Mouse (Mus musculus) heart, postnatal 0 days (tissue): ENCODE data around the gene Opa3.

Source experiments
- CTCF ChIP-seq: IDR thresholded peaks from 2 replicates; pipeline ENCODE4 v1.5.1; 2016; ENCODE audit warnings: antibody characterized with exemption, control low read depth, low read depth
- EP300 ChIP-seq: IDR thresholded peaks from 2 replicates; pipeline ENCODE4 v1.6.1; 2016; ENCODE audit warnings: antibody characterized with exemption, low read depth

- TF ChIP-seq CTCF = no peak
- TF ChIP-seq EP300 = no peak
Observed at GRCm38 (mm10) chr7:19256567-19256966, 28.4 kb downstream of the Opa3 start.
